Mouse (Mus musculus) adrenal gland (tissue): ENCODE results near the gene Hectd4.

Experiments
- intact Hi-C: fragments of 180-260 bp; cut with DNase I; formaldehyde crosslinking; loops from one replicate; pipeline ENCODE4 v1.15.1; 2025

Gene Hectd4

GRCm38 (mm10) chr5:121387126-121387525 is 167.1 kb downstream of the Hectd4 start:
- intact Hi-C loops, result no loop called here

DNA sequence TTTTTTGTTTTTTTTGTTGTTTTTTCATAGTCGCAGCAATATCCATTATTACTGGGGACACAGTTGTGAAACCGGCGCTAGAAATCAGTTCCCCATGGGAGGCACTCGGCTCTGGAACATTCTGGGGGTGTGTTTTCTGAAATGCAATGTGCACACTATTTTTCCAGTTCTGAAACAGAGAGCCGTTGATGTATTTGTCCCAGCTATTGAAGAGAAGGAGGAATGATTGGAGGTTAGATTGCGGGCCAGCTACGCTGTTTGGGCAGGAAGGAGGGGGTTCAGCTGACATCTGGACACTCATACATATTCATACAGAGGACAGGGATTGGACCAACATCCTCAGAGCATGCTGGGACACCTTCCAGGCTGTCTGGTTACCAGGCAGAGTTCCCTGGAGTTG is 169.1 kb downstream of the Hectd4 start:
- intact Hi-C loops, result no loop called here

DNA sequence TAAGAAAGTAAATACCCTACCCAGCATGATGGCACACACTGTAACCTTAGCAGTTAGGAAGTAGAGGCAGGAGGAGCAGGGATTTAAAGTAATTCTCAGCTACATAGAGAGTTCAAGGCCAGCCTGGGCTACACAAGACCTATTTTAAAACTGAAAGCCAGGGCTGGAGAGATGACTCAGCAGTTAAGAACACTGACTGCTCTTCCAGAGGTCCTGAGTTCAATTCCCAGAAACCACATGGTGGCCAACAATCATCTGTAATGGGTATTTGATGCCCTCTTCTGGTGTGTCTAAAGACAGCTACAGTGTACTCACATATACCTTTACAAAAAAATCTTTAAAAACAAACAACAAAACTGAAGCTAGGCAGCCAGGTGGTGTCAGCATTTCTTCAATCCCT is 169.7 kb downstream of the Hectd4 start:
- intact Hi-C loops, result no loop called here

DNA sequence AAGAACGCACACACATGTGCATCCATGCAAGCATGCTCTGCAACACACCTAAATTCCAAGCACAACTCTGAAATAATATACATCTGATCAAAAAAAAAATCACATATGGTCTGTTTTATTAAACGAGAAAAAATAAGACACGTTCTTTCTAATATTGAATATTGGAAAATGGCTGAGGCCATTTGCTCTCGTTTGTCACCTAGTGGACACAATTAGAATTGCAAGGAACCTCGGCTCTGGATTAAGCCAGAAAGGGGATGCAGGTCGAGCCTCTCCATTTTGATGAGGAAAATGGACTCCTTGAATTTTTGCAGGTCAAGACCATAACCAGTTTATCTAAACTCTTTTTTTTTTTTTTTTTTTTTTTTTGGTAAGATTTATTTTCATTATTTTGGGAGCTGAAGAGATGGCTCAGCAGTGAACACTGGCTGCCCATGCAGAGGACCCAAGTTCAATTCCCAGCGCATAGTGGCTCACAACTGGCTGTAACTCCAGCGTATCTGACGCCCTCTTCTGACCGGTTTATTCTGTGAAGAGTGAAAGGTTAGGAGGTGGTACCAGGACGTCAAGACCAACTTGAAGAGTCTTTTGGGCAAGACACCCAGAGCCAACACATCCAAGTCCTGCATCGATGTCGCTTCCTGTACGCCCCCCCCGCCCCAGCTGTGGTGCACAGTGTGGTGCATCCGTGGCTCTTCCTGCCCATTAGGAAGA is 172.8 kb downstream of the Hectd4 start:
- intact Hi-C loops, result no loop called here

DNA sequence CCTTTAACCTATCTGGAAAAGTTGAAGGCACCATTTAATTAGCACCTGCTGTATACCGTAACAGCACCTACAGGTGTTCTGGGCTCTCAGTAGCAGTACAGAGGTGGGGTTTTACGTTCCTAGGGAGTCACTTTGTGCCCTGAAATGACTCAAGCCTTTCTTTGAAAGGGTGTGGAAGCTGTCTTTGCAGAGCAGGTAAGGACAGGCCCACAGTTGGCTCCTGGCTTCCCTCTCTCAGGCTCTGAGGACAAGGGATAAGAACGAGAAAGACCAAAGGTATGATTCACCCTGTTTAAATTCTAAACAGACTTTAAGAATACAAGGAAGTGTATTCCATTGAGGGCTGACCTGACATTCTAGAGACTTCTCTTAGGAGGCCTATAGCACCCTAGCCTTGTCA is 173.4 kb downstream of the Hectd4 start:
- intact Hi-C loops, result no loop called here

DNA sequence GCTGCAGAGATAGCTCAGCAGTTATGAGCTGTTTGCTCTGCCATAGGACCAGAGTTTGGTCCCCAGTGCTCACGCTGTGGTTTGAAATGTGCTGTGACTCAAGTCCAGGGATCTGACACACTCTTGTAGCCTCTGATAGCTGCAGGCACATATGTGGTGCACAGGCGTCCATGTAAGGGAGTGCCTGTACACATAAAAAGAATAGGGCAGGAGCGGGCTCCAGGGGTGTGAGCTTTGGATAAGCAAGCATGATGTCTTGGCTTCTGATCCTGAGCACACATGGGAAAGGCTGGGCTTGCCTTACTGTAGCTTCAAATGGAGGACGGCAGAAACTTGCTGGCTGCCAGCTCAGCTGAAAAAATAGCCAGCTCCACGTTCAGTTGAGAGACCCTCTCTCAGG is 175.6 kb downstream of the Hectd4 start:
- intact Hi-C loops, result no loop called here

DNA sequence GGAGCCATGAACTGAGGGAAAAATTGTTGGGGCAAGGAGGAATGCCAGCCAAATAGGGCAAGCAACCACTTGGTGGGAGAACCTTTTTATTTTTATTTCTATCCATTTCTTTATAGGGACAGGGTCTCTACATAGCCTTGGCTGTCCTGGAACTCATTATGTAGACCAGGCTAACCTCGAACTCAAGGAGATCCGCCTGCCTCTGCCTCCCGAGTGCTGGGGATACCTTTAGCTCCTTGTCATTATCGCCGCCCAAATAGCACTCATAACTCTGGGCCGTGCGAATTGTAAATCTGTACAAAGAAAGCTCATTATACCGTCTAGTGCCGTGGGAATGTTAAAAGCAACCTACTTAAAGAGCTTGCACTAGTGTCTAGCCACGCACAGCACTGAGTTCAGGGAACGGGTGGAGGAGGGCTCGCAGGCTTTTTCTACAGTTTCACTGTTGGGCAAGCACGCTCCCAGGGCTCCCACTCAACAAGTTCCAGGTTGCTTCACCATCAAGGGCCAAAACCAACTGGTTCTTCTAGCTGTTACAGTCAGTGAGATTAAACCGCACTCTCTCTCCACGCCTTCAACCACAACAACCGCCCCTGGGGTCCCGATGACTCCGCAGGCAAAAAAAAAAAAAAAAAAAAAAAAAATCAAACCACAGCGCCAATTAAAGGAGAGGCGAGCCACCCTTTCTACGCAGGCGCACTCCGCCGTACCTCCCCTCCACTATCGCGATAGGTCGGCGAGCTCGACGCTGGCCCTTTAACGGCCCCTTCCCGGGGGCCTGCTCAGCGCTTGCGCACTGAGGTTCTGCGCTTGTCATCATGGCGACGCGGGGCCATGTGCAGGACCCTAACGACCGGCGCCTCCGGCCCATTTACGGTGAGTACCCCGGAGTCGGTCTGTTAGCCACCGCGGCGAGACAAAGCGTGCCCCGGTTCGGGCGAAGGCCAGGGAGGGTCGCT is 177.4 kb downstream of the Hectd4 start, which contains the start of gene Naa25:
Gene Naa25, plus strand, starts transcription at position 750 of the 959 bp plus-strand sequence.
- intact Hi-C loops, result no loop called here

GRCm38 (mm10) chr5:121398146-121398964 is 178.3 kb downstream of the Hectd4 start:
- intact Hi-C loops, result no loop called here

DNA sequence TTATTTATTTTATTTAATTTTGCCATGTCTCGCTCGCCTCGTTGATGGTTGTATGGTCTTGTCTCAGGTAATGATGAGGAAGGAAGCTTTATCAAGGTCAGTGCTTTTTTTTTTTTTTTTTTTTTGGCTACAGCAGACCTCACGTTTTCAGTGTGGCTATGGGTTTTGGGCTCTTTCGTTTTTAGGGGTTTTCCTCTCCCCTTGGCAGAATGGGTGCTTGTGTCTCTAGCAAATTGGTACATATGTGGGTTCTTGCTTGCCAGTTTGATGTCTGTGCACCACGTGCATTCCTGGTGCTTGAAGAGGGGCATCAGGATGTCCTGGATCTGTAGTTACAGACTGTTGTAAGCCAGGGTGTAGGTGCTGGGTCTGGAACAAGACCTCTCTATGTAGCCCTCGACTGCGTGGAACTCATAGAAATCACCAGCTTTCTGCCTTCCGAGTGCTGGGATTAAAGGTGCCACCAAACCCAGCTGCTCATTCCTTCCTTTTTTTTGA is 179.0 kb downstream of the Hectd4 start:
- intact Hi-C loops, result no loop called here

DNA sequence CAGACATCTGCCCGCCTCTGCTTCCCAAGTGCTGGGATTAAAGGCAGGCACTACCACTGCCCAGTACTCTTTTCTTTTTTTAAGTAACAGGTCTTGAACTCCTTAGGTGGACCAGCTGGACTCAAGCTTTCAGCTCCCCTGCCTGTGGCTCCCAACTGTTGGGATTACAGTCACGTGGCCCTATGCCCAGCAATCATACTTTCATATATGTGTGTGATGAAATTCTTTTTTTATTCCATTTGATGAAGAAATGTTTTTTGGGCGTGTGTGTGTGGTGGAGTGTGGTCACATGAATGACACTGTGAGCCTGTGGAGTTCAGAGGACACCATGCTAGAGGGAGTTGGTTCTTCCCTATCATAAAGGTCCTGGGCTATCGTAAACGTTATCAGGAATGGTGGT is 179.5 kb downstream of the Hectd4 start:
- intact Hi-C loops, result no loop called here

GRCm38 (mm10) chr5:121400064-121400463 is 180.0 kb downstream of the Hectd4 start:
- intact Hi-C loops, result no loop called here

GRCm38 (mm10) chr5:121400849-121401248 is 180.8 kb downstream of the Hectd4 start:
- intact Hi-C loops, result no loop called here

DNA sequence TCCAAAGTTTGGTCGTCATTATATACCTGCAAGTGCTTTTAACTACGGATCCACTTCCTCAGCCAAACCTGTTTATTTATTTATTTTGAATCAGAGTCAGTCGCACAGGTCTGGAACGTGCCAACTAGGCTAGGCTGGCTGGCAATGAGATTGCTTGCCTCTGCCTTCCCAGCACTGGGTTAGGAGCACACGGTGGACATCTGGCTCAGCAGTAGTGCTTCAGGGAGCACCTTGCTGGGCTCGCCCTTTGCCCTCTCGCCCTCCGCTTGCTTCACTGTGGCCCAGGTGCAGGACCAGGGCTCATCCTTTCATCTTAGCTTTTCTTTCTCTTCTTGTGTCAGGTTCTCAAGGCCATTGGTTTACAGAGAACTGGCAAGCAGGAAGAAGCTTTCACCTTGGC is 187.8 kb downstream of the Hectd4 start:
- intact Hi-C loops, result no loop called here

GRCm38 (mm10) chr5:121410975-121411374 is 191.0 kb downstream of the Hectd4 start:
- intact Hi-C loops, result no loop called here
